Mouse (Mus musculus) megakaryocyte, embryonic 14.5 days (primary cell): ENCODE data around the gene AL732309.1.
A peak's percentile ranks its signal among the peaks of the same experiment; 100 is the strongest.

Experiments used
- FLI1 ChIP-seq: IDR thresholded peaks from 2 replicates; pipeline ENCODE4 v1.6.1; 2012; ENCODE audit warnings: low read length, inconsistent platforms, mixed read lengths
- GATA1 ChIP-seq: IDR thresholded peaks from 3 replicates; pipeline ENCODE4 v1.6.1; 2012; ENCODE audit warnings: mixed read lengths, low read length, inconsistent platforms, borderline replicate concordance

- TF ChIP-seq GATA1 (no peak), FLI1 (peak; percentile 63; the same call in 1 of the 2 replicates)
These were observed 8.7 kb upstream of the AL732309.1 start, which contains the start of gene Tmem203 for GRCm38 (mm10) chr2:25255284-25255779.
